ENCODE assay signal across 18 mouse cellular contexts in the genomic region with DNA sequence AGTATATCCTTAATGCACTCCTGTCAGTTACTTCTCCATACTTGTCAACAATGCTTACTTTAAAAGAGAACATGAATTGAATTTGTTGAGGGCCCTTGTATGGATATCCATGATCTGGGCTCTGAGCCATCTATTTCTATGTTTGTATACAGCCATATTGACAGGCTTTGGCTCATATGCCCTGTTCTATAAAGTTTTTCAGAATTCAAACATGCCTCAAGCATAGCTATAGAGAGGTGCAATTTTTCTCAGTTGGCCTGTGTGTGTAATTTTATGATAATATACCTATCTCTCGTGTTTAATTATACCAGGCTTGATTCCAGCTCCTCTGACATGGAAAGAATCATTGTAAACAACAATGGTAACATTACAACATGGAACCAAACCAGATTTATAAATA.
"Had no signal": no experiment of that assay in that cellular context is flagged by ENCODE, and none has a peak within 500 bp of the region (broad histone marks: within the 10 kb centered on the region; RNA-seq: fewer than 3 reads in every experiment).

No protein-coding gene starts in this region.

- DNase-seq: lung, embryonic 14.5 days; lung, postnatal 10 days; lung, postnatal 4 days; midbrain, embryonic 14.5 days; retina, postnatal 1 day; right cerebral cortex, adult 18-20 months; right cerebral cortex, postnatal 25 days; right cerebral cortex, postnatal 4 days; spleen, adult 18-20 months; thymus, adult 18-20 months; thymus, postnatal 14 days; thymus, postnatal 36 days had no signal

- H3K4me2 ChIP-seq: lung, embryonic 14.5 days; midbrain, embryonic 12.5 days; neural tube, embryonic 13.5 days; neural tube, embryonic 15.5 days had no signal

- H3K27me3 ChIP-seq: midbrain, embryonic 12.5 days; neural tube, embryonic 13.5 days; neural tube, embryonic 15.5 days had no signal

- H3K9me3 ChIP-seq: midbrain, embryonic 10.5 days; midbrain, embryonic 12.5 days; neural tube, embryonic 13.5 days; neural tube, embryonic 15.5 days had no signal

- H3K36me3 ChIP-seq: midbrain, embryonic 10.5 days; midbrain, embryonic 12.5 days; neural tube, embryonic 13.5 days; neural tube, embryonic 15.5 days had no signal

- H3K4me1 ChIP-seq: midbrain, embryonic 10.5 days; midbrain, embryonic 12.5 days; neural tube, embryonic 13.5 days; neural tube, embryonic 15.5 days had no signal

- H3K27ac ChIP-seq: midbrain, embryonic 10.5 days; midbrain, embryonic 12.5 days; neural tube, embryonic 13.5 days; neural tube, embryonic 15.5 days had no signal

- H3K9ac ChIP-seq: lung, embryonic 14.5 days; midbrain, embryonic 12.5 days; neural tube, embryonic 13.5 days; neural tube, embryonic 15.5 days had no signal

- ATAC-seq: midbrain, embryonic 16.5 days had no signal

- H3K4me3 ChIP-seq: midbrain, embryonic 10.5 days; midbrain, embryonic 12.5 days; myocyte; neural tube, embryonic 13.5 days; neural tube, embryonic 15.5 days had no signal
